Mouse (Mus musculus): ENCODE results near the gene Fbln1. TPM values are rescaled to one million over a fixed set of nuclear protein-coding genes. Genes with fewer than 3 reads are reported as not detected.

Fbln1 gene
- 194 and 530 TPM in 2 replicates for polyA plus RNA-seq (2012; rRNA removed; ENCODE audit: low replicate concordance)

DNA sequence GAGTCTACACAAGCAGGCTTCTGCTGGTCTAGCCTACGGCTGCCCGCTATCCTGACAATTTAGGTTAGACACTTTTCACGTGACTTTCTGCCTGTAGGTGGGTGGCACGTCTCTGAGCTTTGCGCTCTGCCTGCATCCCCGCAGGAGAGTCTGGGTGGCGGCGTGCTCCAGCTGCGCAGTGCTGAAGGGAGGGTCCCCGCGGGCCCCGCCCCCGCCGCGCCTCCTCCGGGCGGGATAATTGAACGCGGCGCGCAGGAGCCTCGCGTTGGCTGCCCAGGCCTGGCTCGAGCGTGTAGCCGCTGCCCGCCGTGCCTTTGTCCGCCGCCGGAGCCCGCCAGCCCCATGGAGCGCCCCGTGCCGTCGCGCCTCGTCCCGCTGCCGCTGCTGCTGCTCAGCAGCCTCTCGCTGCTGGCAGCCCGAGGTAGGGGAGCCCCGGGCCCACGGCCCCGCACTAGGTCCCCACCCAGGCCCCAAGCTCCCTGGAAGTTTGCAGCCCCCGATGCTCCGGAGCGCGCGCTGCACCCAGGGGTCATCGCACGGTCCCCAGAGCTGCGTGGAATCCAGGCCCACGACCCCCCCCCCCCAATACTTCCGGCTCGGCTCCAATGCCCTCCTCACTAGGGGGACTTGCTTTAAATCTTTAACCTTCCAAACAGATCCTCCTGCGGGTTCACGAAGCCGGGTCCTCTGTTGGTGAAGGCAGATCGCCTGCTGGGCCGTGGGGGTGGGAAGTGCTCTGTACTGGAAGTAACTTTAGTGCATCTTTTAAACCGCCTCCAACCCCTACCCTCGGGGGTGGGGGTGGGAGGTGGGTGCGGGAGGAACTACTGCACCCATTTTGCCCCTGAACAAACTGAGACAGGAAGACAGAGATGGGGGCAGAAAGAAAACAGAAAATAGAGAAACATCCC lies at the start of gene Fbln1:
Fbln1 (plus strand) TSS at position 158 of the 911 bp plus-strand sequence.

DNA sequence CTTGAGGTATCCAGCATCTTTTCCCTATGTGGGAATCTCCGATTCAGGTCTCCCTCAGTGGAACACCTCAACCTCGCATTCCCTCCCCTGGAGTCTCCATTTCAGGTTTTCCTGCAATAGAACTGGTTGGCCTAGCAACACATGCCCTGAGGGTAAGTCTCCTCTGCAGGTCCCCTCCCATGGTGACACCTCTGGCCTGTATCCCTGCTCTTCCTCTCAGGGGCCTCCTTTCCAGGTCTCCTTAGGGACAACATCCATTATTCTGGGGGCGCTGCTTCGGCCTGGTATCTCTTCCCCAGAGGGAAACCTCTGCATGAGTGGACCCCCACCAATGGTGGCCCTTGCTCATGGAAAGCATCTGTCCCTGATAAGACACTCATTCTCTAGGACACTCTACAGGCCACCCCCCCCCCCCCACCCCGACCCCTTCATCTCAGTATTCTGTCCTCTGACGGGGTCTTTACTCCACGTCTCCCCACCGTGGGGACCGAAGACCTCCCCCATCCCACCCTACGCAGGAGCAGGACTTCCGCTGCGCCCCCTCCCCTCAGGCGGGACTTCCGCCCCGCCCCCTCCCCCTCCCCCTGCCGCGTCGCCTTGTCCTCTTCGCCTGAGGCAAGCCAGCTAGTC lies 130.0 kb downstream of the Fbln1 start, which contains the start of gene Atxn10:
Atxn10 (plus strand) TSS at position 575 of the 630 bp plus-strand sequence.

Other genes with a start within 250 kb of the Fbln1 start
- 8.8 and 12.1 TPM in 2 replicates for gene 5031439G07Rik, start 217.4 kb upstream of the Fbln1 start, polyA plus RNA-seq (2012; rRNA removed; ENCODE audit: low replicate concordance)
- 0.74 and 4.1 TPM in 2 replicates for gene Upk3a, start 188.8 kb upstream of the Fbln1 start, polyA plus RNA-seq (2012; rRNA removed; ENCODE audit: low replicate concordance)
- 1.4 and 8.6 TPM in 2 replicates for gene Fam118a, start 177.0 kb upstream of the Fbln1 start, polyA plus RNA-seq (2012; rRNA removed; ENCODE audit: low replicate concordance)
- gene Smc1b, start 74.0 kb upstream of the Fbln1 start, polyA plus RNA-seq (2012; rRNA removed; ENCODE audit: low replicate concordance) = not detected in 2 replicates
- not detected in 2 replicates for gene Ribc2, start 73.9 kb upstream of the Fbln1 start, polyA plus RNA-seq (2012; rRNA removed; ENCODE audit: low replicate concordance)
- 15.7 and 23.2 TPM in 2 replicates for gene Atxn10, start 130.3 kb downstream of the Fbln1 start, polyA plus RNA-seq (2012; rRNA removed; ENCODE audit: low replicate concordance)

All from duodenum, adult 2 months (tissue).